Mouse (Mus musculus) bone marrow, adult 2 months (tissue): ENCODE measurements around the gene Rgl3. TPM values are rescaled to one million over a fixed set of nuclear protein-coding genes. Genes with fewer than 3 reads are reported as not detected.
A peak's percentile ranks its signal among the peaks of the same experiment; 100 is the strongest.

Source experiments
- H3K27ac ChIP-seq: fragments of 200-500 bp; 2 replicates; pipeline ENCODE4 v1.5.1; 2012; ENCODE audit warnings: low read depth, mild to moderate bottlenecking, control low read depth, inconsistent platforms, low read length; ENCODE audit not compliant: control insufficient read depth, poor library complexity, insufficient read depth
- H3K4me1 ChIP-seq: fragments of 200-500 bp; 2 replicates; pipeline ENCODE4 v1.6.1; 2011; ENCODE audit warnings: low read length; ENCODE audit not compliant: control insufficient read depth, insufficient read depth
- H3K4me3 ChIP-seq: fragments of 200-500 bp; replicated peaks from 2 replicates; pipeline ENCODE3; 2011; ENCODE audit warnings: mild to moderate bottlenecking, low read depth, low read length, control low read depth; ENCODE audit not compliant: control insufficient read depth
- CTCF ChIP-seq: fragments of 200-500 bp; IDR thresholded peaks from 2 replicates; pipeline ENCODE4 v1.5.1; 2011; ENCODE audit warnings: low read length, control low read depth; ENCODE audit not compliant: control insufficient read depth, insufficient read depth
- POLR2A ChIP-seq: fragments of 200-500 bp; IDR thresholded peaks from 2 replicates; pipeline ENCODE4 v1.6.1; 2011; ENCODE audit warnings: low read depth, mild to moderate bottlenecking, control low read depth, low read length, borderline replicate concordance; ENCODE audit not compliant: control insufficient read depth
- WGBS: fragments of 180-500 bp; shearing (Covaris S2); methylation state at CpG from one replicate; pipeline ENCODE4 v1.1.7; 2018; 5-methylcytosine and 5-hydroxymethylcytosine counted together
- polyA plus RNA-seq: library from polyadenylated mRNA; stranded (reverse); fragments of >200 nt; gene quantifications from 2 replicates; pipeline ENCODE4 v1.2.4, GENCODE M21; 2011; ENCODE audit warnings: low replicate concordance; ENCODE audit not compliant: missing spikeins, insufficient read depth, insufficient read length

Rgl3 gene
- polyA plus RNA-seq, 1 experiment, result 5.0 TPM

GRCm38 (mm10) chr9:22012731-22013130 is 23.5 kb upstream of the Rgl3 start:
- Histone ChIP-seq H3K4me3 (no peak overlapping the region), H3K4me1 (no peaks in the 10 kb centered on the region), H3K27ac (no peak overlapping the region)
- 93% methylated on average over 13 of the region's 13 CpGs for WGBS
- TF ChIP-seq CTCF (no peak), POLR2A (no peak)

- Histone ChIP-seq H3K4me3 (no peak overlapping the region), H3K4me1 (no peaks in the 10 kb centered on the region), H3K27ac (no peak overlapping the region)
- TF ChIP-seq CTCF (no peak), POLR2A (no peak)
- WGBS, result 35% methylated on average over 5 of the region's 5 CpGs
These were observed 21.8 kb upstream of the Rgl3 start for GRCm38 (mm10) chr9:22011055-22011454.

- TF ChIP-seq POLR2A (no peak), CTCF (no peak)
- Histone ChIP-seq H3K4me1 (peaks cover 3% of the 10 kb centered on the region), H3K27ac (no peak overlapping the region), H3K4me3 (no peak overlapping the region)
- WGBS, result 90% methylated on average over 12 of the region's 12 CpGs
These were observed 15.3 kb upstream of the Rgl3 start for GRCm38 (mm10) chr9:22004546-22004945.

- under 1% methylated on average over 18 of the region's 18 CpGs for WGBS
These were observed 13.9 kb upstream of the Rgl3 start for GRCm38 (mm10) chr9:22003163-22003554.

GRCm38 (mm10) chr9:22002194-22003162 is 13.2 kb upstream of the Rgl3 start, which contains the start of the genes Ccdc151 and Prkcsh:
Ccdc151 (minus strand) TSS chr9:22002634.
Prkcsh (plus strand) TSS chr9:22002806.
- Histone ChIP-seq H3K4me3 (peak within 1 kb of the TSS; percentile 88), H3K4me1 (peaks cover 3% of the 10 kb centered on the region), H3K27ac (peak within 1 kb of the TSS; percentile 17)
- TF ChIP-seq POLR2A (no peak), CTCF (no peak; the same call in 1 of the 2 replicates)
- 8% methylated on average over 57 of the region's 57 CpGs for WGBS

More at GRCm38 (mm10) chr9:22003163-22003554, 13.9 kb upstream of the Rgl3 start:
- Histone ChIP-seq H3K4me1 (peaks cover 3% of the 10 kb centered on the region), H3K4me3 (peak overlapping the region; percentile 88), H3K27ac (peak overlapping the region; percentile 17)
- TF ChIP-seq CTCF, result no peak
- no peak for TF ChIP-seq POLR2A

GRCm38 (mm10) chr9:22001633-22002032 is 12.4 kb upstream of the Rgl3 start:
- WGBS, result 89% methylated on average over 4 of the region's 4 CpGs
- H3K4me1 ChIP-seq, result peaks cover 3% of the 10 kb centered on the region
- no peak overlapping the region for H3K27ac ChIP-seq
- TF ChIP-seq CTCF, result no peak
- no peak for TF ChIP-seq POLR2A
- no peak overlapping the region for H3K4me3 ChIP-seq

GRCm38 (mm10) chr9:22000296-22000695 is 11.1 kb upstream of the Rgl3 start:
- 85% methylated on average over 6 of the region's 6 CpGs for WGBS
- no peak overlapping the region for H3K4me3 ChIP-seq
- TF ChIP-seq POLR2A, result no peak
- no peak for TF ChIP-seq CTCF

GRCm38 (mm10) chr9:21996178-21996867 is 7.1 kb upstream of the Rgl3 start:
- Histone ChIP-seq H3K4me3 (no peak overlapping the region), H3K27ac (no peak overlapping the region), H3K4me1 (no peaks in the 10 kb centered on the region)
- 77% methylated on average over 3 of the region's 3 CpGs for WGBS
- TF ChIP-seq CTCF (no peak), POLR2A (no peak)

More at GRCm38 (mm10) chr9:22000296-22000695, 11.1 kb upstream of the Rgl3 start:
- Histone ChIP-seq H3K27ac (no peak overlapping the region), H3K4me1 (peaks cover 3% of the 10 kb centered on the region)
